Mouse (Mus musculus): ENCODE measurements around the gene Syt5. TPM values are rescaled to one million over a fixed set of nuclear protein-coding genes. Genes with fewer than 3 reads are reported as not detected.

Gene Syt5
- not detected in 2 replicates for total RNA-seq (2023)

GRCm38 (mm10) chr7:4547221-4547641, at the start of gene Syt5:
TSS of gene Syt5 (minus strand) at chr7:4547541.

GRCm38 (mm10) chr7:4532005-4532729, 15.2 kb downstream of the Syt5 start, which contains the start of gene Dnaaf3:
TSS of gene Dnaaf3 (minus strand) at chr7:4532453.

GRCm38 (mm10) chr7:4524212-4524922, 23.0 kb downstream of the Syt5 start, which contains the start of gene Tnni3:
TSS of gene Tnni3 (minus strand) at chr7:4524229.

GRCm38 (mm10) chr7:4516332-4517050, 30.9 kb downstream of the Syt5 start, which contains the start of gene Tnnt1:
TSS of gene Tnnt1 (minus strand) at chr7:4516382.

GRCm38 (mm10) chr7:4501558-4502397, 45.6 kb downstream of the Syt5 start, which contains the start of gene Ppp1r12c:
TSS of gene Ppp1r12c (minus strand) at chr7:4501680.

Other genes with a start within 250 kb of the Syt5 start
- not detected in 2 replicates for gene Ncr1, start 209.8 kb downstream of the Syt5 start, total RNA-seq (2023)
- gene Gp6, start 149.8 kb downstream of the Syt5 start, total RNA-seq (2023), result 0.19 and 0.43 TPM in 2 replicates
- gene Rdh13, start 101.9 kb downstream of the Syt5 start, total RNA-seq (2023), result 1.8 and 3.3 TPM in 2 replicates
- gene Eps8l1, start 86.9 kb downstream of the Syt5 start, total RNA-seq (2023), result 2.8 and 9.7 TPM in 2 replicates
- gene Ppp1r12c, start 45.9 kb downstream of the Syt5 start, total RNA-seq (2023), result 249 and 345 TPM in 2 replicates
- 7.6 and 10.7 TPM in 2 replicates for gene Tnnt1, start 31.2 kb downstream of the Syt5 start, total RNA-seq (2023)
- 1.1 TPM in 1 of 2 replicates, not detected in the other for gene Tnni3, start 23.3 kb downstream of the Syt5 start, total RNA-seq (2023)
- gene Dnaaf3, start 15.1 kb downstream of the Syt5 start, total RNA-seq (2023), result 0.23 and 0.28 TPM in 2 replicates
- 0.18 TPM in 1 of 2 replicates, not detected in the other for gene Ptprh, start 56.5 kb upstream of the Syt5 start, total RNA-seq (2023)
- gene Tmem86b, start 83.9 kb upstream of the Syt5 start, total RNA-seq (2023), result 19.8 and 28.6 TPM in 2 replicates
- gene Ppp6r1, start 111.5 kb upstream of the Syt5 start, total RNA-seq (2023), result 161 and 201 TPM in 2 replicates
- 14.1 and 21.6 TPM in 2 replicates for gene Hspbp1, start 137.5 kb upstream of the Syt5 start, total RNA-seq (2023)
- gene Brsk1, start 143.1 kb upstream of the Syt5 start, total RNA-seq (2023), result not detected in 2 replicates
- gene Tmem150b, start 177.7 kb upstream of the Syt5 start, total RNA-seq (2023), result 8.8 and 12.9 TPM in 2 replicates
- gene Kmt5c, start 192.6 kb upstream of the Syt5 start, total RNA-seq (2023), result 70.4 and 103 TPM in 2 replicates
- 11.2 and 13.4 TPM in 2 replicates for gene Cox6b2, start 205.6 kb upstream of the Syt5 start, total RNA-seq (2023)
- gene Fam71e2, start 223.8 kb upstream of the Syt5 start, total RNA-seq (2023), result not detected in 2 replicates
- not detected in 2 replicates for gene Il11, start 235.3 kb upstream of the Syt5 start, total RNA-seq (2023)
- not detected in 2 replicates for gene Tmem190, start 235.4 kb upstream of the Syt5 start, total RNA-seq (2023)
- 0.95 and 2.3 TPM in 2 replicates for gene Tmem238, start 242.1 kb upstream of the Syt5 start, total RNA-seq (2023)
- gene Rpl28, start 245.3 kb upstream of the Syt5 start, total RNA-seq (2023), result 636 and 649 TPM in 2 replicates